Mouse (Mus musculus) testis, adult 2 months (tissue): ENCODE results near the gene Podxl2. TPM values are rescaled to one million over a fixed set of nuclear protein-coding genes. Genes with fewer than 3 reads are reported as not detected.

Experiments used
- H3K27ac ChIP-seq: fragments of 200-500 bp; 2 replicates; pipeline ENCODE4 v1.5.1; 2012; ENCODE audit warnings: low read depth, low read length; ENCODE audit not compliant: control insufficient read depth, insufficient read depth
- H3K27me3 ChIP-seq: fragments of 200-500 bp; 2 replicates; pipeline ENCODE4 v1.6.1; 2012; ENCODE audit warnings: mild to moderate bottlenecking, low read length, moderate library complexity; ENCODE audit not compliant: control insufficient read depth, insufficient read depth
- H3K36me3 ChIP-seq: fragments of 200-500 bp; 2 replicates; pipeline ENCODE4 v1.6.1; 2012; ENCODE audit warnings: mild to moderate bottlenecking, low read length; ENCODE audit not compliant: control insufficient read depth, insufficient read depth
- H3K4me1 ChIP-seq: fragments of 200-500 bp; 2 replicates; pipeline ENCODE4 v1.6.1; 2012; ENCODE audit warnings: low read length; ENCODE audit not compliant: control insufficient read depth, insufficient read depth
- H3K4me3 ChIP-seq: fragments of 200-500 bp; 2 replicates; pipeline ENCODE4 v1.5.1; 2012; ENCODE audit warnings: low read depth, mild to moderate bottlenecking, low read length, moderate library complexity, mixed read lengths; ENCODE audit not compliant: control insufficient read depth
- CTCF ChIP-seq: fragments of 200-500 bp; IDR thresholded peaks from 2 replicates; pipeline ENCODE4 v1.5.1; 2012; ENCODE audit warnings: low read depth, mild to moderate bottlenecking, inconsistent platforms, low read length, moderate library complexity; ENCODE audit not compliant: control insufficient read depth, insufficient read depth, insufficient replicate concordance
- POLR2A ChIP-seq: fragments of 200-500 bp; IDR thresholded peaks from 2 replicates; pipeline ENCODE4 v1.6.1; 2012; ENCODE audit warnings: low read depth, mild to moderate bottlenecking, inconsistent platforms, low read length, moderate library complexity; ENCODE audit not compliant: control insufficient read depth
- polyA plus RNA-seq: library from polyadenylated mRNA; depleted of rRNA; stranded (reverse); fragments of >200 nt; gene quantifications from 2 replicates; pipeline ENCODE4 v1.2.3, GENCODE M21; 2012

Podxl2 gene
- polyA plus RNA-seq, 1 experiment, result 21.3 TPM

- H3K4me3 ChIP-seq, result no peak overlapping the region
- peaks cover 22% of the 10 kb centered on the region for H3K4me1 ChIP-seq
- TF ChIP-seq POLR2A (no peak), CTCF (no peak)
- H3K36me3 ChIP-seq, result no peaks in the 10 kb centered on the region
- no peaks in the 10 kb centered on the region for H3K27me3 ChIP-seq
- H3K27ac ChIP-seq, result no peak overlapping the region
These were observed 24.8 kb upstream of the Podxl2 start for GRCm38 (mm10) chr6:88899628-88900027.

DNA sequence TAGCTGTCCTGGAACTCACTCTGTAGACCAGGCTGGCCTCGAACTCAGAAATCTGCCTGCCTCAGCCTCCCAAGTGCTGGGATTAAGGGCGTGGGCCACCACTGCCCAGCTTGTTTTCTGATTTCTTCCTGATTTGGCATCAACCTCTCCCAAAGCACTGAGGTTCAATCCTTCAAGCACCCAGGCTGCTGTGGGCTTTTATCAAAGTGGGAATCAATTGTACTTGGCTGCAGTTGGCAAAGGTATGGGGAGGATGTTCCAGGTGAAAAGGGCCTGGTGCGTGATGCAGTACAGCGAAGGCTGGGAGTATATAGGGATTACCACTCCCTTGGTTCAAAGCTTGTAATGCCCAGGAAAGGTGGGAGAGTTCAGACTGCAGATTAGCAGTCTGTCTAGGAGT, 24.2 kb upstream of the Podxl2 start:
- no peak overlapping the region for H3K4me3 ChIP-seq
- no peak for TF ChIP-seq POLR2A
- no peak for TF ChIP-seq CTCF
- H3K4me1 ChIP-seq, result peaks cover 22% of the 10 kb centered on the region
- H3K36me3 ChIP-seq, result no peaks in the 10 kb centered on the region
- H3K27ac ChIP-seq, result no peak overlapping the region
- H3K27me3 ChIP-seq, result no peaks in the 10 kb centered on the region

GRCm38 (mm10) chr6:88898534-88899048, 23.7 kb upstream of the Podxl2 start, which contains the start of gene Mcm2:
TSS of gene Mcm2 (minus strand) at chr6:88898780.
- peak within 1 kb of the TSS; percentile 90 for H3K4me3 ChIP-seq
- H3K27ac ChIP-seq, result no peak within 1 kb of the TSS; the same call in 1 of the 2 replicates
- TF ChIP-seq CTCF, result no peak
- TF ChIP-seq POLR2A, result no peak

GRCm38 (mm10) chr6:88897246-88897645, 22.4 kb upstream of the Podxl2 start:
- Histone ChIP-seq H3K27ac (no peak overlapping the region), H3K4me3 (no peak overlapping the region), H3K27me3 (no peaks in the 10 kb centered on the region), H3K4me1 (peaks cover 12% of the 10 kb centered on the region), H3K36me3 (no peaks in the 10 kb centered on the region)
- TF ChIP-seq POLR2A (no peak), CTCF (no peak)

More at GRCm38 (mm10) chr6:88898534-88899048, 23.7 kb upstream of the Podxl2 start, which contains the start of gene Mcm2:
- Histone ChIP-seq H3K4me1 (peaks cover 22% of the 10 kb centered on the region), H3K36me3 (no peaks in the 10 kb centered on the region), H3K27me3 (no peaks in the 10 kb centered on the region)

- no peaks in the 10 kb centered on the region for H3K27me3 ChIP-seq
- no peak; the same call in 1 of the 2 replicates for TF ChIP-seq CTCF
- TF ChIP-seq POLR2A, result no peak
- H3K4me1 ChIP-seq, result peaks cover 7% of the 10 kb centered on the region
- no peak overlapping the region for H3K27ac ChIP-seq
- H3K4me3 ChIP-seq, result no peak overlapping the region
- H3K36me3 ChIP-seq, result no peaks in the 10 kb centered on the region
These were observed 21.1 kb upstream of the Podxl2 start for GRCm38 (mm10) chr6:88895943-88896342.

- no peaks in the 10 kb centered on the region for H3K36me3 ChIP-seq
- TF ChIP-seq CTCF, result peak; percentile 89; the same call in 1 of the 2 replicates
- no peak for TF ChIP-seq POLR2A
These were observed 18.7 kb upstream of the Podxl2 start for GRCm38 (mm10) chr6:88893559-88893958.

GRCm38 (mm10) chr6:88890832-88891231, 16.0 kb upstream of the Podxl2 start:
- no peak overlapping the region for H3K27ac ChIP-seq
- no peak for TF ChIP-seq POLR2A
- TF ChIP-seq CTCF, result no peak
- no peaks in the 10 kb centered on the region for H3K27me3 ChIP-seq
- no peaks in the 10 kb centered on the region for H3K36me3 ChIP-seq
- no peak overlapping the region for H3K4me3 ChIP-seq
- H3K4me1 ChIP-seq, result no peaks in the 10 kb centered on the region

More at GRCm38 (mm10) chr6:88893559-88893958, 18.7 kb upstream of the Podxl2 start:
- no peaks in the 10 kb centered on the region for H3K27me3 ChIP-seq
- H3K4me3 ChIP-seq, result no peak overlapping the region
- no peak overlapping the region for H3K27ac ChIP-seq
- peaks cover 2% of the 10 kb centered on the region; the same call in 1 of the 2 replicates for H3K4me1 ChIP-seq
